Mouse (Mus musculus) olfactory bulb, adult 2 months (tissue): ENCODE results near the gene Acaca. TPM values are rescaled to one million over a fixed set of nuclear protein-coding genes. Genes with fewer than 3 reads are reported as not detected.

ENCODE experiments used
- H3K27ac ChIP-seq: fragments of 200-500 bp; 2 replicates; pipeline ENCODE4 v1.5.1; 2012; ENCODE audit warnings: low read depth, low read length; ENCODE audit not compliant: insufficient read depth
- H3K4me1 ChIP-seq: fragments of 200-500 bp; 2 replicates; pipeline ENCODE4 v1.6.1; 2012; ENCODE audit warnings: low read length; ENCODE audit not compliant: control insufficient read depth, insufficient read depth
- H3K4me3 ChIP-seq: fragments of 200-500 bp; 2 replicates; pipeline ENCODE4 v1.5.1; 2012; ENCODE audit warnings: mild to moderate bottlenecking, low read depth, low read length, moderate library complexity; ENCODE audit not compliant: insufficient read depth
- CTCF ChIP-seq: fragments of 200-500 bp; IDR thresholded peaks from 2 replicates; pipeline ENCODE4 v1.5.1; 2012; ENCODE audit warnings: low read depth, mild to moderate bottlenecking, low read length, moderate library complexity; ENCODE audit not compliant: insufficient read depth
- POLR2A ChIP-seq: fragments of 200-500 bp; IDR thresholded peaks from 2 replicates; pipeline ENCODE4 v1.6.1; 2012; ENCODE audit warnings: mild to moderate bottlenecking, low read depth, low read length, moderate library complexity; ENCODE audit not compliant: insufficient read depth
- WGBS: fragments of 180-500 bp; shearing (Covaris S2); methylation state at CpG from one replicate; pipeline ENCODE4 v1.1.7; 2018; 5-methylcytosine and 5-hydroxymethylcytosine counted together
- polyA plus RNA-seq: library from polyadenylated mRNA; stranded (reverse); fragments of >200 nt; gene quantifications from 2 replicates; pipeline ENCODE4 v1.2.4, GENCODE M21; 2012; ENCODE audit warnings: low replicate concordance; ENCODE audit not compliant: missing spikeins, insufficient read depth, insufficient read length

The Acaca gene
- polyA plus RNA-seq, 1 experiment, result 53.0 TPM

GRCm38 (mm10) chr11:84412201-84412934 is 282.9 kb downstream of the Acaca start:
- H3K27ac ChIP-seq, result no peak overlapping the region
- 82% methylated on average over 12 of the region's 12 CpGs for WGBS
- TF ChIP-seq CTCF, result no peak
- no peak for TF ChIP-seq POLR2A
- H3K4me3 ChIP-seq, result no peak overlapping the region
- H3K4me1 ChIP-seq, result no peaks in the 10 kb centered on the region

- TF ChIP-seq CTCF, result no peak
- TF ChIP-seq POLR2A, result no peak
- H3K4me1 ChIP-seq, result no peaks in the 10 kb centered on the region
- no peak overlapping the region for H3K4me3 ChIP-seq
- no peak overlapping the region for H3K27ac ChIP-seq
- 83% methylated on average over 6 of the region's 6 CpGs for WGBS
Observed at GRCm38 (mm10) chr11:84413111-84413510, 283.6 kb downstream of the Acaca start.

GRCm38 (mm10) chr11:84420779-84421178 is 291.3 kb downstream of the Acaca start:
- TF ChIP-seq CTCF, result no peak
- TF ChIP-seq POLR2A, result no peak
- peaks cover 8% of the 10 kb centered on the region for H3K4me1 ChIP-seq
- no peak overlapping the region for H3K27ac ChIP-seq
- WGBS, result 94% methylated on average over 6 of the region's 6 CpGs
- no peak overlapping the region for H3K4me3 ChIP-seq

GRCm38 (mm10) chr11:84425736-84426632 is 296.5 kb downstream of the Acaca start:
- WGBS, result 81% methylated on average over 13 of the region's 13 CpGs
- Histone ChIP-seq H3K4me1 (peaks cover 8% of the 10 kb centered on the region), H3K4me3 (no peak overlapping the region), H3K27ac (no peak overlapping the region)
- TF ChIP-seq POLR2A, result no peak
- no peak for TF ChIP-seq CTCF

GRCm38 (mm10) chr11:84426633-84426998 is 297.1 kb downstream of the Acaca start:
- peaks cover 8% of the 10 kb centered on the region for H3K4me1 ChIP-seq
- H3K4me3 ChIP-seq, result no peak overlapping the region
- TF ChIP-seq POLR2A, result no peak
- no peak for TF ChIP-seq CTCF
- no peak overlapping the region for H3K27ac ChIP-seq
- WGBS, result 92% methylated on average over 5 of the region's 5 CpGs

- TF ChIP-seq POLR2A (no peak), CTCF (0 out of 2 replicates have a peak, but pooled peaks have one; percentile 7)
- Histone ChIP-seq H3K4me3 (no peak overlapping the region), H3K27ac (no peak overlapping the region), H3K4me1 (peaks cover 3% of the 10 kb centered on the region; the same call in 1 of the 2 replicates)
- WGBS, result 77% methylated on average over 1 of the region's 1 CpGs
Observed at GRCm38 (mm10) chr11:84429581-84429980, 300.1 kb downstream of the Acaca start.

DNA sequence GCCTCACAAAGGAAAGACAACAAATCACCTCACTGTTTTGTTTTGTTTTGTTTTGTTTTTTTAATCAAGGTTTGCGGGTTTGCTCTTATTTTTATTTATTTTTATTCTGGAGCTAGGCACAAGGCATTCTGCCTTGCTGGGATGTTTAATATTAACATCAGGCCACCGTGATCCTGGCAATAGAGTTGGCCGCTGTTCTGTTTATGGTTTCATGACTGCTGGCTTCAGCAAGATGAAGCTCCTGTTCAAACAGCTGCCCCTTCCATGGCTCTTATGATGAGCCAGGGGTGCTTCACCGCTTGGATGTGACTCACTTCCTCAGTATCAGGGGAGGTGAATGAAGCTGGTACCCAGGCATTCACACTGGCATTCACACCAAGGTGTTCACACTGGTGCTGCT is 300.9 kb downstream of the Acaca start:
- no peak overlapping the region for H3K27ac ChIP-seq
- H3K4me3 ChIP-seq, result no peak overlapping the region
- H3K4me1 ChIP-seq, result no peaks in the 10 kb centered on the region
- 91% methylated on average over 4 of the region's 4 CpGs for WGBS
- no peak for TF ChIP-seq POLR2A
- TF ChIP-seq CTCF, result no peak

- TF ChIP-seq CTCF (no peak), POLR2A (no peak)
- H3K4me1 ChIP-seq, result no peaks in the 10 kb centered on the region
- WGBS, result 86% methylated on average over 6 of the region's 6 CpGs
- no peak overlapping the region for H3K4me3 ChIP-seq
- no peak overlapping the region for H3K27ac ChIP-seq
Observed at GRCm38 (mm10) chr11:84434879-84435278, 305.4 kb downstream of the Acaca start.

DNA sequence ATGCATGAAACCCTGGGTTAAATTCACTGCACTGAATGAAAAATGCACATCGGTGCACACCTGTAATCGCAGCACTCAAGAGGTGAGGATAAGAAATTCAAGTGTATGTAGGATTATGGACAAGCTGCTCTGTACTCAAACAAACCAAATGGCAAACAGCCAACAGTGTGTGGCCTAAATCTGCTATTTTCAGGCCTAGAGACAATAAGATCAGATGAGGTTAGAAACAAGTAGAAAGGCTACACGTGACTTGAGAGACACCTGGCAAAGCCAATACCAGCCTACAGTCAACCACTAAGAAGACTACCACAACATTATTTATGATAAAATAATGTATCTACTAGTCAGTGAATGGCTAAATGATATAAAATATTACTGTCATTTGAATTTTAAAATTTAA is 310.9 kb downstream of the Acaca start:
- H3K4me1 ChIP-seq, result no peaks in the 10 kb centered on the region
- H3K4me3 ChIP-seq, result no peak overlapping the region
- H3K27ac ChIP-seq, result no peak overlapping the region
- WGBS, result 87% methylated on average over 3 of the region's 3 CpGs
- TF ChIP-seq POLR2A (no peak), CTCF (no peak)
